Mouse (Mus musculus) heart, adult 10 weeks (tissue): ENCODE results near the gene Olfr510. TPM values are rescaled to one million over a fixed set of nuclear protein-coding genes. Genes with fewer than 3 reads are reported as not detected.

Experiments used
- polyA plus RNA-seq: library from polyadenylated mRNA; stranded (reverse); fragments of 350-450 nt; fragmentation: Illumina TruSeq; extraction: RNeasy Lipid Tissue Mini Kit (QIAGEN cat#74804); gene quantifications from one replicate; pipeline ENCODE4 v1.2.3, GENCODE M21; 2014; ENCODE audit warnings: low read depth, low replicate concordance

Olfr510 gene
- polyA plus RNA-seq: not detected

GRCm38 (mm10) chr7:108666118-108666517, at the start of gene Olfr510:
TSS of gene Olfr510 (plus strand) at chr7:108666418.

GRCm38 (mm10) chr7:108621514-108621913, 44.7 kb upstream of the Olfr510 start, which contains the start of gene Olfr507:
TSS of gene Olfr507 (plus strand) at chr7:108621814.

GRCm38 (mm10) chr7:108629694-108630093, 36.5 kb upstream of the Olfr510 start, which contains the start of gene Olfr508:
TSS of gene Olfr508 (plus strand) at chr7:108629994.

GRCm38 (mm10) chr7:108651806-108652205, 14.4 kb upstream of the Olfr510 start, which contains the start of gene Olfr509:
TSS of gene Olfr509 (minus strand) at chr7:108651906.

GRCm38 (mm10) chr7:108713020-108713419, 46.8 kb downstream of the Olfr510 start, which contains the start of gene Olfr512:
TSS of gene Olfr512 (plus strand) at chr7:108713320.

Other genes with a start within 250 kb of the Olfr510 start
- gene Olfr497, start 246.0 kb upstream of the Olfr510 start, polyA plus RNA-seq: not detected
- not detected for gene Olfr498, start 201.1 kb upstream of the Olfr510 start, polyA plus RNA-seq
- not detected for gene Olfr502, start 141.4 kb upstream of the Olfr510 start, polyA plus RNA-seq
- not detected for gene Olfr503, start 121.9 kb upstream of the Olfr510 start, polyA plus RNA-seq
- gene Olfr504, start 100.6 kb upstream of the Olfr510 start, polyA plus RNA-seq: not detected
- gene Olfr506, start 55.6 kb upstream of the Olfr510 start, polyA plus RNA-seq: not detected
- not detected for gene Olfr507, start 44.6 kb upstream of the Olfr510 start, polyA plus RNA-seq
- gene Olfr508, start 36.4 kb upstream of the Olfr510 start, polyA plus RNA-seq: not detected
- gene Olfr509, start 14.5 kb upstream of the Olfr510 start, polyA plus RNA-seq: not detected
- gene Olfr512, start 46.9 kb downstream of the Olfr510 start, polyA plus RNA-seq: not detected
- not detected for gene Olfr513, start 84.6 kb downstream of the Olfr510 start, polyA plus RNA-seq
- gene Olfr514, start 159.6 kb downstream of the Olfr510 start, polyA plus RNA-seq: not detected
- not detected for gene Olfr516, start 184.1 kb downstream of the Olfr510 start, polyA plus RNA-seq
- gene Olfr517, start 206.0 kb downstream of the Olfr510 start, polyA plus RNA-seq: not detected
- not detected for gene Olfr518, start 218.6 kb downstream of the Olfr510 start, polyA plus RNA-seq
- not detected for gene Olfr519, start 228.0 kb downstream of the Olfr510 start, polyA plus RNA-seq